Mouse (Mus musculus) bone marrow macrophage, adult 2 months (primary cell): ENCODE measurements at regions not wholly inside any gene's neighbourhood (a gene's known extent, or its start where the extent isn't known, plus 50 kb on each side); places are given as distances from the start of the nearest gene placed in this dataset.

Experiments used
- CTCF ChIP-seq: IDR thresholded peaks from 2 replicates; pipeline ENCODE4 v1.5.1; 2012; ENCODE audit warnings: low read depth, mild to moderate bottlenecking, low read length, moderate library complexity
- POLR2A ChIP-seq: IDR thresholded peaks from 2 replicates; pipeline ENCODE4 v1.6.1; 2012; ENCODE audit warnings: mild to moderate bottlenecking, low read depth, low read length, borderline replicate concordance

DNA sequence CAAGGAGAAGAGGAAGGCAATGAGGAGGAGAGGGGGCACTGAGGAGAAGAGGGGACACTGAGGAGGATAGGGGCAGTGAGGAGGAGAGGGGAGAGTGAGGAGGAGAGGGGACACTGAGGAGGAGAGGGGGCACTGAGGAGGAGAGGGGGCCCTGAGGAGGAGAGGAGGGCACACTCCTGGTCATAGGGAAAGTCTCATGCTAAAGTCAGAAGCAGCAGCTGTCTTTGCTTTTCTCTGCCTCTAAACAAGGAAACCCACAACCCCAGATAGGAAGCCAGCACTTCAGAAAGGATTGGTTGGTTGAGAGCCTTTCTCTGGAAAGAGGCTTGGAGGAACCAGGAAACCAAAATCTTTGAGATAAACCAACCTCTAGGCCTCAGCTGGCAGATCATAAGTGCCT is 94.3 kb upstream of the Pgrmc2 start:
- no peak for TF ChIP-seq CTCF
- TF ChIP-seq POLR2A: no peak
